Mouse (Mus musculus): ENCODE results near the gene Mtfmt.

DNA sequence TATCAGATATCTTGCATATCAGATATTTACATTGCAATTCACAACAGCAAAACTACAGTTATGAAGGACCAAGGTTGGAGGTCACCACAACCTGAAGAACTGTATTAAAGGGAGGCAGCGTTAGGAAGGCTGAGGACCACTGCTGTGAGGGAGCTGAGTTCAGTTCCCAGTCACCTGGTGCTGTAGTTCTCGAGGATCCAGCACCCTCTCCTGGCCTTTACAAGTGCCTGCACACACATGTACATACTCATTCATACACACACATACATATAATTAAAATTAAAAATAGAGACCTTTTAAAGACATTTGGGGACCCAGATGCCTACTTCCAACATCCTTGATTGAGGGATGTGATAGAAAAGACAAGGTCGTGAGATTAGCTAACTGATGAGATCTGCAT lies 15.9 kb upstream of the Mtfmt start:
- TF ChIP-seq CTCF (IDR thresholded peaks at IDR 0.05; ENCODE audit: insufficient read depth, low read length) (no peak), POLR2A (IDR thresholded peaks at IDR 0.05; ENCODE audit: borderline replicate concordance, extremely low read depth, low read depth, low read length) (no peak)
